Mouse (Mus musculus) CH12.LX (cell line): ENCODE data around the gene Echdc3. TPM values are rescaled to one million over a fixed set of nuclear protein-coding genes. Genes with fewer than 3 reads are reported as not detected.

Experiments
- DNase-seq: peaks from one replicate; pipeline ENCODE4 v3.0.0-alpha.2; 2013; ENCODE audit errors: extremely low read depth
- H3K27ac ChIP-seq: 2 replicates; pipeline ENCODE4 v1.5.1; 2012; ENCODE audit warnings: low read depth, mild to moderate bottlenecking, control low read depth, moderate library complexity; ENCODE audit not compliant: insufficient read depth
- H3K27me3 ChIP-seq: replicated peaks from 2 replicates; pipeline ENCODE3; 2012; ENCODE audit warnings: inconsistent platforms
- H3K36me3 ChIP-seq, 2 experiments: replicated peaks in 1 of 2; 2 replicates each; pipeline versions ENCODE3 to v1.6.1; 2012; ENCODE audit warnings: inconsistent platforms in 1 of 2, low read length in 1 of 2, mild to moderate bottlenecking in 1 of 2, mixed read lengths in 1 of 2, moderate library complexity in 1 of 2; ENCODE audit not compliant: control insufficient read depth in 1 of 2, insufficient read depth in 1 of 2
- H3K4me1 ChIP-seq, 2 experiments: 2 replicates each; pipeline ENCODE4 v1.6.1; 2012; ENCODE audit warnings: inconsistent platforms in 1 of 2, moderate library complexity in 1 of 2; ENCODE audit not compliant: insufficient read depth in 2 of 2, control insufficient read depth in 1 of 2
- H3K4me2 ChIP-seq: 2 replicates; pipeline ENCODE4 v1.6.1; 2012; ENCODE audit warnings: low read depth, mild to moderate bottlenecking, control low read depth; ENCODE audit not compliant: poor library complexity, insufficient read depth, severe bottlenecking
- H3K4me3 ChIP-seq, 3 experiments: fragments of 150-350 bp in 1 of 3; sonication (generic) in 1 of 3; replicated peaks in 1 of 3; 2 replicates each; pipeline versions ENCODE3 to v1.5.1; 2011 to 2012; ENCODE audit warnings: low read depth in 2 of 3, low read length in 2 of 3, mild to moderate bottlenecking in 2 of 3, moderate library complexity in 2 of 3, control low read depth in 1 of 3, improper control_type of control experiment in 1 of 3, inconsistent platforms in 1 of 3, mixed read lengths in 1 of 3; ENCODE audit not compliant: poor library complexity in 1 of 3
- H3K79me2 ChIP-seq: replicated peaks from 2 replicates; pipeline ENCODE4 v1.6.1; 2012; ENCODE audit warnings: mild to moderate bottlenecking, moderate library complexity; ENCODE audit not compliant: control insufficient read depth, poor library complexity, insufficient read depth, severe bottlenecking; ENCODE audit errors: extremely low read depth
- H3K9ac ChIP-seq: 2 replicates; pipeline ENCODE4 v1.6.1; 2012; ENCODE audit warnings: low read depth, mild to moderate bottlenecking, control low read depth, moderate library complexity; ENCODE audit not compliant: insufficient read depth
- H3K9me3 ChIP-seq: replicated peaks from 2 replicates; pipeline ENCODE3; 2012; ENCODE audit warnings: low read length, inconsistent platforms, mixed read lengths
- CTCF ChIP-seq, 2 experiments: IDR thresholded peaks in 1 of 2; conservative IDR thresholded peaks in 1 of 2; 2 replicates each; pipeline ENCODE4 v1.5.1; 2011 to 2012; ENCODE audit warnings: low read depth in 2 of 2, low read length in 2 of 2, improper control_type of control experiment in 1 of 2, inconsistent platforms in 1 of 2, mild to moderate bottlenecking in 1 of 2, moderate library complexity in 1 of 2
- HCFC1 ChIP-seq: IDR thresholded peaks from 2 replicates; pipeline ENCODE4 v1.6.1; 2012; ENCODE audit warnings: low read depth, mild to moderate bottlenecking, inconsistent platforms, low read length, improper control_type of control experiment
- IRF4 ChIP-seq: IDR thresholded peaks from 2 replicates; pipeline ENCODE4 v1.6.1; 2014; ENCODE audit warnings: low read depth, mild to moderate bottlenecking, inconsistent platforms, low read length, improper control_type of control experiment
- JUN ChIP-seq: IDR thresholded peaks from 2 replicates; pipeline ENCODE4 v1.6.1; 2011; ENCODE audit warnings: low read depth, mild to moderate bottlenecking, low read length, improper control_type of control experiment, moderate library complexity; ENCODE audit not compliant: insufficient read depth
- KAT2A ChIP-seq: IDR thresholded peaks from 2 replicates; pipeline ENCODE4 v1.6.1; 2012; ENCODE audit warnings: low read length, improper control_type of control experiment, inconsistent platforms; ENCODE audit not compliant: insufficient replicate concordance
- MAZ ChIP-seq: IDR thresholded peaks from 2 replicates; pipeline ENCODE4 v1.6.1; 2012; ENCODE audit warnings: low read depth, mild to moderate bottlenecking, inconsistent platforms, low read length, improper control_type of control experiment, moderate library complexity
- MEF2A ChIP-seq: IDR thresholded peaks from 2 replicates; pipeline ENCODE4 v1.6.1; 2014; ENCODE audit warnings: low read depth, mild to moderate bottlenecking, inconsistent platforms, low read length, improper control_type of control experiment, borderline replicate concordance
- MXI1 ChIP-seq: IDR thresholded peaks from 2 replicates; pipeline ENCODE4 v1.6.1; 2011; ENCODE audit warnings: mild to moderate bottlenecking, low read depth, low read length, improper control_type of control experiment
- MYC ChIP-seq: IDR thresholded peaks from 2 replicates; pipeline ENCODE4 v1.6.1; 2011; ENCODE audit warnings: low read depth, mild to moderate bottlenecking, improper control_type of control experiment, low read length
- PAX5 ChIP-seq: IDR thresholded peaks from 2 replicates; pipeline ENCODE4 v1.6.1; 2012; ENCODE audit warnings: low read length, inconsistent platforms, mixed read lengths
- POLR2A ChIP-seq: IDR thresholded peaks from 2 replicates; pipeline ENCODE4 v1.6.1; 2011; ENCODE audit warnings: low read depth, mild to moderate bottlenecking, improper control_type of control experiment, low read length
- RAD21 ChIP-seq: IDR thresholded peaks from 2 replicates; pipeline ENCODE4 v1.6.1; 2011; ENCODE audit warnings: low read depth, mild to moderate bottlenecking, low read length, improper control_type of control experiment, moderate library complexity
- RCOR1 ChIP-seq: conservative IDR thresholded peaks from 2 replicates; pipeline ENCODE4 v1.6.1; 2012; ENCODE audit warnings: low read depth, mild to moderate bottlenecking, inconsistent platforms, low read length, improper control_type of control experiment
- SMC3 ChIP-seq: IDR thresholded peaks from 2 replicates; pipeline ENCODE4 v1.6.1; 2011; ENCODE audit warnings: low read depth, low read length, improper control_type of control experiment
- USF2 ChIP-seq: conservative IDR thresholded peaks from 2 replicates; pipeline ENCODE4 v1.6.1; 2011; ENCODE audit warnings: low read depth, low read length, improper control_type of control experiment
- ZC3H11A ChIP-seq: IDR thresholded peaks from 2 replicates; pipeline ENCODE4 v1.6.1; 2012; ENCODE audit warnings: low read depth, mild to moderate bottlenecking, inconsistent platforms, low read length, improper control_type of control experiment
- ZNF384 ChIP-seq: IDR thresholded peaks from 2 replicates; pipeline ENCODE4 v1.6.1; 2012; ENCODE audit warnings: low read depth, low read length, improper control_type of control experiment, inconsistent platforms
- dilution Hi-C: fragments of 300-500 bp; cut with MboI; formaldehyde crosslinking; loops from 2 replicates; pipeline ENCODE4 v1.14.3; 2020; ENCODE audit warnings: low sequenced_read_pairs; ENCODE audit not compliant: extremely low pct_unique_long_range_greater_than_20kb, extremely low pct_ligation_motif_present
- in situ Hi-C: fragments of 300-500 bp; cut with MboI; formaldehyde crosslinking; loops from 3 replicates; pipeline ENCODE4 v1.14.3; 2019; ENCODE audit warnings: low sequenced_read_pairs, low pct_ligation_motif_present, low pct_unique_long_range_greater_than_20kb, mixed read lengths
- polyA plus RNA-seq: library from polyadenylated mRNA; unstranded; fragments of >175 nt; gene quantifications from 2 replicates; pipeline ENCODE4 v1.2.1, GENCODE M21; 2012; ENCODE audit warnings: low read depth; ENCODE audit not compliant: insufficient read length
- total RNA-seq, 2 experiments: library from RNA; depleted of rRNA; stranded (reverse); fragments of 300-350 nt in 1 of 2; fragments of >200 nt in 1 of 2; gene quantifications; 2 replicates each; pipeline ENCODE4 v1.2.3; 2012 to 2014

The Echdc3 gene
- total and polyA plus RNA-seq, 3 experiments, result 9.2 to 17.4 (median 10.6) TPM

- H3K4me2 ChIP-seq, result no peak overlapping the region
- no peaks in the 10 kb centered on the region for H3K79me2 ChIP-seq
- dilution Hi-C loops (no loop called here), in situ Hi-C loops (no loop called here)
- no peaks in the 10 kb centered on the region for H3K9me3 ChIP-seq
- H3K27ac ChIP-seq, result no peak overlapping the region
- no peak for DNase-seq
- peaks cover 0 to 2% of the 10 kb centered on the region in 2 experiments; a peak in 1 of 4 replicates for H3K4me1 ChIP-seq
- TF ChIP-seq KAT2A, result no peak
- no peak for TF ChIP-seq ZC3H11A
- no peak for TF ChIP-seq ZNF384
- no peak for TF ChIP-seq USF2
- TF ChIP-seq MYC, result no peak
- no peak for TF ChIP-seq CTCF (conservative IDR thresholded peaks at IDR 0.05 in 1 of 2, IDR thresholded peaks at IDR 0.05 in 1 of 2; ENCODE audit: low read depth in 2 of 2, low read length in 2 of 2)
- no peak for TF ChIP-seq POLR2A
- TF ChIP-seq RCOR1, result no peak
- H3K36me3 ChIP-seq, result no peaks in the 10 kb centered on the region
- no peak overlapping the region for H3K4me3 ChIP-seq
- no peak overlapping the region for H3K9ac ChIP-seq
- H3K27me3 ChIP-seq, result no peaks in the 10 kb centered on the region
Measured at GRCm38 (mm10) chr2:6238244-6238643, 25.4 kb upstream of the Echdc3 start.

- Histone ChIP-seq H3K27me3 (no peaks in the 10 kb centered on the region), H3K36me3 (no peaks in the 10 kb centered on the region), H3K9me3 (no peaks in the 10 kb centered on the region), H3K27ac (no peak overlapping the region), H3K4me3 (no peak overlapping the region), H3K9ac (no peak overlapping the region), H3K79me2 (no peaks in the 10 kb centered on the region), H3K4me2 (no peak overlapping the region), H3K4me1 (peaks cover 0 to 8% of the 10 kb centered on the region in 2 experiments; a peak in 2 of 4 replicates)
- in situ Hi-C loops, result no loop called here
- dilution Hi-C loops, result no loop called here
- no peak for TF ChIP-seq MXI1
- TF ChIP-seq MEF2A, result no peak
- no peak for TF ChIP-seq IRF4
- no peak for TF ChIP-seq KAT2A
- no peak for TF ChIP-seq SMC3
- TF ChIP-seq JUN, result no peak
- TF ChIP-seq PAX5, result no peak
- TF ChIP-seq HCFC1, result no peak
- no peak for TF ChIP-seq MAZ
- TF ChIP-seq RAD21, result no peak
- TF ChIP-seq, all 38 proteins: peak for 0
- no peak for DNase-seq
Measured at GRCm38 (mm10) chr2:6233353-6233752, 20.5 kb upstream of the Echdc3 start.
